Mouse (Mus musculus) adrenal gland, adult 2 months (tissue): Measurements from ENCODE around the gene Inka1. TPM values are rescaled to one million over a fixed set of nuclear protein-coding genes. Genes with fewer than 3 reads are reported as not detected.

Experiments
- DNase-seq: peaks from one replicate; pipeline ENCODE4 v3.0.0; 2021
- polyA plus RNA-seq: library from polyadenylated mRNA; depleted of rRNA; stranded (reverse); fragments of >200 nt; gene quantifications from 2 replicates; pipeline ENCODE4 v1.2.3, GENCODE M21; 2012
- total RNA-seq, 2 experiments: library from RNA; stranded (reverse); gene quantifications; 2 replicates each; pipeline ENCODE4 v1.2.3; 2021

The Inka1 gene
- total and polyA plus RNA-seq, 3 experiments: 2.4 to 11.6 (median 7.8) TPM

DNA sequence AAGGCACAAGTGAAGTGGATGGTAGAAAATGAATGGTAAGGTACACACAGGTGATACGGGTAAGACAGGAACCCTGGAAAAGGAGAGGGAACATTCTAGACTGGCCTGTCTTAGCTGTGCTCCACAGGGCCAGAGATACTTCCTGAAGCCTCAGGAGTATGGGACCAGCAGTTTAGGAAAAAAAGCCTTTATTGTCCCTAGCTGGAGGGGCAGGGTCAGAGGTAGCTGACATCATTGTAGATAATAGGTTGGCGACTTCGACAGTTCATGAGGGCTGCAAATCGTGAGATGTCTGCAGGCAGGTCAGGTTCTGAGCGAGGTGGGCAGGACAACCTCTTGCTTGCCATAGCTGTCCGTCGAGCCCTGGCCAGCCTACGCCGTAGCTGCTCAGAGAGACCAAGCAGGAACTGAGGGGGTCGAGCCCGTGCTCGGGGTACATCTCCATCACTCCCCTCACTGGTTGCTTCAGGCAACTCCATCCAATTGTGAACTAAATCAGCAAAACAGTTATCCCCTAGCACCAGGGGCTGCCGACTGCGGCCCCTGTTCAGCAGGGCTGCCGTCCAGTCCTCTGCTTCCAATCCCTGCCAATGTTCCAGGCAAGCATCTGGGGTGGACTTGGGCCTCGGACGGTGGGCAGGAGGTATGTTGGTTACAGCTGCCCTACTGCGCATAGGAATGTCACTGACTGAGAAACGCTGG lies 1.5 kb downstream of the Inka1 start:
- no peak for DNase-seq

DNA sequence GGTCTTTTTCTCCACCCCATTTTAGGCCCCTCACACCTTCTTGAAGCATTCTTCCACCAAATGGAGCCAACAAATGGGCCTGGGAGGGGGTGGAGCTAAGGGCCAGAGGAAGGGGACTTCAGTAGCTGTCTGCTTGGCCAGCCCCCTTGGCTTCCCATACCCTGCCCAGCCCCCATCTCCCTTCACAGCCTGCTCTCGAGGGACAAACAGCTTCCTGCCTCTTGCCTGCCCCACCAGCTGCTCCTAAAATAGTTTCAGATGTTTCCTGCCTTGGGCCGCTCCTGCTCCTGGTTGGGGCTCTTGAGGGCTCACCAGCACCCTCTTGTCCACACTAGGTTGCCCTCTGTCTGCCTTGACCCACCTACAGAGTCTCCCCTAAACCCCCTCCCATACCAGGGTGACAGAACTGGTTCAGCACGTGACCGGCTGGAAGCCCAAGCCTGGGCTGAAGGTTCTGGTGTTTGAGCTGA lies 2.2 kb downstream of the Inka1 start:
- DNase-seq: peak; percentile 83

DNA sequence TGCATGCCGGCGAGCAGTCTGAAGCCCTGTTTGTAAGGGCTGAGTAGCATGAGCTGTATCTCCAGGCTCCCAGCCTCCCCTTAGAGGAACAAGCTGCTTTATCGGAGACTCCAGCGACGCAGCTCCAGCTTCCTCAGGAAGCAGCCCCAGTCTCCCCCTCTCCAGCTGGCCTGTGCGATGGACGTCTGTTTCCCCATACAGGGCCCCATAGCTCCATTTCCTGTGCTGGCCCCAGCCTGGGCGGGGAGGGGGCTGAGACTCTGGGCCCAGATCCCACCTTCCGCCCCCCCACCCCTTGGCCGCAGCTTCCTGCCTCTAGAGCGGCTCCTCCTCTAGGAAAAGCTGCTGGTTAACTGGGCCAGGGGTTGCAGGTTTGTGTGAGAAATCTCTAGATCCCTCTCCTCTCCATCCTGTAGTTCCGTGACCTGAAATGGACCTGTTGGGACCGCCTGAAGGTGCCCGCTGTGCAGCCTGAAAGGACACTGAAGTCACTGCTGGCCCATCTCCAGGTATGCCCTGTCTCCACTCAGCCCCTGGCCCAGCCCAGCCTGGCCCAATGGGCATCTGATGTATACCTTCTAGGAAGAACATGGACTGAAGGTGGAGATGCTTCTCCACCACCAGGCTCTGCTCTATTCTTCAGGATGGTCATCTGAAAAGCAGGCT lies 2.9 kb downstream of the Inka1 start, which contains the start of gene Gm20661:
Gene Gm20661 (plus strand): TSS at position 378 of the 666 bp plus-strand sequence.
- DNase-seq: peak; percentile 75

DNA sequence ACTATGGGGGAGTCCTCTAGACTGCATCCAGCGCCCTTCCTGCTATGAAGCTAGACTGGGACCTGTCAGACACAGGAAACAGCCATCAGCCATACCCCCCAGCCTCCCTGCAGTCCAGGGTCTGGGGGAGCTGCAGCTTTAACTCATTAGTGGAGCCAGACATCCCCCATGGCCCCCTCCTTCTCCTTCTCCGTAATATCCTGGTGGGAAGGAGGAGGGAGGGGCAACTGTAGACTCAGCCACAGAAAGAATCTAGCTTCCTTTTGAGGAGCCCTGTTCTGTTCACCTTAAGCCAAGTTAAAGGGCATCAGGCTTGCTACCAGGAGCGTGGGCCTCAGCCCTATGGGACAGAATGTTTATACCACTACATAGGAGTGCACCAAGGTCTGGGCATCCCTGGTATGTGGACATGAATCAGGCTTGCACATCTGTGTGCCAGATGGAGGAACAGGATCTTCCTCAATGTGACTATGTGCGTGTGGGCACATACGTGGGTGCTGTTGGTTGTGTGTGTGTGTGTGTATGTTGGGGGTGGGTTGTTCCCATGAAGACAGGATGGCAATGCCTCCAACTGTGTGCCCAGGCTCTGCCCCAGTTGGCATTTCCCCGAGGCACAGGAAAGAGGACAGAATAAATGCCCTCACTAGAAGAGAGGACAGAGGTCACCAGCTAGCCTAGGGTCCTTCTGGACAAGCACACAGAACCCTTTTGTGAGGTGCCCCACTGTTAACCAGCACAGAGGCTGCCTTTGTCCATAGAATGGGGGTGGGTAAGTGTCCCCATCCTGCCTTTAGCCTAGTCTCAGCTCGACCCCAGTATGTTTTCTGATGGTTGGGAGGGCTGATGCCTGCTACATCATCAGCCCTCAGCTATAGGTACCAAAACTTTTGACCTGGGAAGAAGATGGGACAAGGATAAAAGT lies 3.7 kb downstream of the Inka1 start:
- no peak for DNase-seq

DNA sequence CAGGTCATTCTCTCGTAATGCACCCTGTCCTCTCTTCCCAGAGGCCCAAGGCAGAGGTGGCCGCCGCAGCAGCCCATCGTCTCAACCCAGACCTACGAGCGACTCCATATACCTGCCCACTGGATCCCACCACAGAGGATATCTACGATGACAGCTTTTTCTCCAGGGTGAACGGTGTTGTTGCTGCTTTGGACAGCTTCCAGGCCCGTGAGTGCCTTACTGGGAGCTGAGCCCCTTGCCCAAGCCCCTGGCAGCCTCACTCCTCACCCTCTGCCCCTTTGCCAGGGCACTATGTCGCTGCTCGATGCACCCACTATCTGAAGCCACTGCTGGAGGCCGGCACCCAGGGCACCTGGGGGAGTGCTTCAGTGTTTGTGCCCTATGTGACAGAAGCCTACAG lies 6.9 kb downstream of the Inka1 start:
- no peak for DNase-seq

DNA sequence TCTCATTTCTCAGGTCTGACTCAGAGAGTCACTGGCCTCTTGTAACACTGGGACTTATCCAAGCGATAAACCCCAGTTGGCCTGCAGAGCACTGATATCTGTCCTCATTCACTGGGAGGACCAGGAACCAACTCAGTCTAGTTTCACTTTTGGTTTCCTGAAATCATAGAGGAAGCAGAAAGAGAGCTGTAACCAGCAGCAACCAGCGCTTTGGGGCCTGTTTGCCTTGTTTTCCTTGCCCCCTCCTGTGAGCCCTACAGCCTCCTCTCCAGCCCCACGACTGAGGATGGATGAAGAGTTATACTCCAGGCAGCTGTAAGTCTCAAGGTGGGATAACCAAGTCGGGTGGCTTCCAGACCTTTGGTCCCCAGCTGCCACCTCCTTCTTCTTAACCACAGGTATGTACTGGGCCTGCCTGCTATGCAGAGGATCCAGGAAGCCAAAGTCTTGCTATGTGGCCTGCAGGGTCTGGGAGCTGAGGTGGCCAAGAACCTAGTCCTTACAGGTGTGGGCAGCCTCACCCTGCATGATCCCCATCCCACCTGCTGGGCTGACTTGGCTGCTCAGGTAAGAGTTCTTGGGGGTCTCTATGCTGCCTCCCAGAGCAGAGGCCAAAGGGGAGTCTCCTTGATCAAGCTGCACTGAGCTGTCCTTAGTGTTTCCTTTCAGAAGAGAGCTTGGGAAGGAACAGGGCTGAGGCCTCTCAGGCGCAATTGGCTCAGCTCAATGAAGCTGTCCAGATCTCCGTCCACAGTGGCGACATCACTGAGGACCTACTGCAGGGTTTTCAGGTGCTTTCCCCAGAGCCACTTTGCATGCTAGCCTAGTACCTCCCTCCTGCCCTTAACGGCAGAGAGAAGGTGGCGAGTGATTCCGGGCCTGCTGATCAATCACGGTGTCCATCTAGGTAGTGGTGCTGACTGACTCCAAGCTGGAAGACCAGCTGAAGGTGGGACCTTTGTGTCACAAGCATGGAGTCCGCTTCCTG lies 10.0 kb downstream of the Inka1 start, which contains the start of gene Uba7:
Gene Uba7 (plus strand): TSS at position 107 of the 988 bp plus-strand sequence.
- no peak for DNase-seq

DNA sequence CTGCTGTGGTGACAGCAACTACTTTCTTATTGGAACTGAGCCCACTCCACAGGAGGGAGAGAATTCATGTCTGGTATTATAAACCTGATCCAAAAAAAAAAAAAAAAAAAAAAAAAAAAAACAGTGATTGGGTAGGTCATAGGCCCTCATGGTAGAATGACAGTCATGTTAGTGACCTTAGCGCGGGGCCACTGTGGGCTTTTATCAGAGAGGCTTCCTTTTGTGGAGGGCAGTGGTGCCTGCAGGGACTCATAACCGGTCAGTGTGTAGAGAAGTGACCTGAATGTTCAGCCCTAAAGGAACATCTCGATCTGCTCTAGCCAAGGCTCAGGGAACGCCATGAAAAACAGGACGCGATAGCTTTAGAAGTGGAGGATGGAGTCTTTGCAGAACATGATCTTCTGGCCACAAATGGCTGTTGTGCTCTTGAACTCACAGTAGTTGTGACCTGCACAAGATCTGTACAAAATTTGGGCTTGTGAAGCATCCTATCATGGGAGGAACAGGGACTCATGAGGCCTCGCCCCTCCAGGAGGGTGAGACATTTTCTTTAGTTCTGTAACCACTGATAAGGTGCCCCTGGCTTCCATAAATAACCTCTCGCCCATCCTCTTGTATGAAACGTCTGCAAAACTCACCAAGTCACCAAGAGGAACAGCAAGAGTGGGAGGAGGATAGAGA lies 11.0 kb downstream of the Inka1 start:
- no peak for DNase-seq

DNA sequence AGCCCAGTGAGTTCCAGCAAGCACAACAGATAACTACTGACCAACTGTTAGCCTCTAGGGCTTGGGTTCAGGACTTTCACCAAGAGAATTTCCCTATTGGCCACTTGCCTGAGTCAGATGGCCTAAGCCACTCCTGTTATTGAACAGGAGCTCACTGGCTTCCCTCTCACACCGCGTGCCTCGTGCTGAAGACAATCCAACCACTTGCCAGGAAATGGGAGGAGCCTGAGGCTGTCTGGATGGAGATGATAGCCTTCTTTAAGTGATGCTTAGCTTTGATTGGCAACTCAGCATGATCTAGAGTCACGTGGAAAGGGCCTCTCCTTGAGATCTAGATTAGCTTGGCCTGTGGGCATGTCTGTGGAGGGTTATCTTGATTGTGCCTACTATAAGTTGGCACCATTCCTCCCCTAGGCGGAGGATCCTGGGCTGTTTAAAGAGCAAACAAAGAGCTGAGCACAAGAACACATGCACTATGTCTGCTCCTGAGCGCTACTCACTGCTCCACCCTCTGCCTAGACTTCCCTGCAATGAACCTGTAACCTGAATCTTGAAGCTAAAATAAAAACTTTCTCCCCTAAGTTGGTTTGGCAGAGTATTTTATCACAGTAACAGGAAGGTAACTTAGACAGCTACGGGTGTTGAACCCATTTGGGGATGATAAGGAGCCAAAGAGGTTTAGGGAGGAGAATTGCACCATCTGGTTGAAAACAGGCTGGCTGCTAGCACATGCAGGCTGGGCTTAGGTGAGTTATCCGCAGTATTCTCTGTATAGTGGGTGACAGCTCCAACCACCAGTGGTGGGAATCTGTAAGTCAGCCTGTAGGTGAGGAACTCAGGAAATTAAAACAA lies 13.8 kb downstream of the Inka1 start:
- no peak for DNase-seq

DNA sequence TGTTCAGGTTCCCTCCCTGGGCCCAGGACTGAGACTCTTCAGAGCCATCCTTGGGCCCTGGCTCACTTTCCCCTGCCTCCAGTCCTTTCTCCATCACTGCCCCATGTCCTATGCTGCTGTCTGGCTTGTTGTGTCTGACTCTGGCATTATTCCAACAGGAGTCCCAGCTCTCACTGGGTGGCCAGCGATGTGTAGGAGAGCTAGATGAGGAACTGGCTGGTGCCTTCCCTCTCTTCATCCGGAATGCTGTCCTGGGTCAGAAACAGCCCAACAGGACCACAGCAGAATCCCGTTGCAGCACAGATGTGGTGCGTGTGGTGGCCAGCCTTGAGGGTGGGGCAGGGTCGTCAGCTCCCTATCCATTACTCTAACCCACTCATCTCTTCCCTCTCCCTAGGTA lies 15.4 kb downstream of the Inka1 start:
- DNase-seq: no peak

DNA sequence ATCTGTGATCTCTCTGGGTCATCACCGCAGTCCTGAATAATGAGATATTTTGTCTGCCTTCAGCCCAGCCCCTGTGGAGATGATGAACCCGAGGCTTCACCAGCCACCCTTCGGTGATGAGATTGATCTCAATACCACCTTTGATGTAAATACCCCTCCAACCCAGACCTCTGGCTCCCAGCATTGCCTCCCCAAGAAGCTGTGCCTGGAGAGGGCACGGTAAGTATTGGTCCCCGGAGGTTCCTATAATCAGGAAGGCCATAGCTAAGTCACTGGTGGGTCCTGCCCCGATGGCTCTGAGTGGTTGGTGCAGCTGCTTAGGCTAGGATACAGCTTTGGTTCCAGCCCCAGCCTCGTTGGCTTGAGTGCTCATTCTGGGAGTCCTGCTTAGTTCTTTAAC lies 17.1 kb downstream of the Inka1 start:
- DNase-seq: no peak

DNA sequence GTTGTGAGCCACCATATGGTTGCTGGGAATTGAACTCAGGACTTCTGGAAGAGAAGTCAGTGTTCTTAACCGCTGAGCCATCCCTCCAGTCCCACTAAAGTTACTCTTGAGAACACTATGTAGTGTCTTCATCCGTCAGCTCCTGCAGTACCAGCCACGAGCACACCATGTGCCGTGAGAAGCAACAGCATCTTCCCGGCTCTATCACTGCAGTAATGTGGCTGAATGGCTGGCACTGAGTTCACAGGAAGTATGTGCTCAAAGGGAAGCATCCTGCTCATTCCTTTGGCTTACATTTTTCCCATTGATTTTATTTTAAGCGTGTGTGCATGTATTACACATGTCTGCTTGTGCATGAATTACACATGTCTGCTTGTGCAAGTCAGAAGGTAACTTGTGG lies 18.2 kb downstream of the Inka1 start:
- no peak for DNase-seq

DNA sequence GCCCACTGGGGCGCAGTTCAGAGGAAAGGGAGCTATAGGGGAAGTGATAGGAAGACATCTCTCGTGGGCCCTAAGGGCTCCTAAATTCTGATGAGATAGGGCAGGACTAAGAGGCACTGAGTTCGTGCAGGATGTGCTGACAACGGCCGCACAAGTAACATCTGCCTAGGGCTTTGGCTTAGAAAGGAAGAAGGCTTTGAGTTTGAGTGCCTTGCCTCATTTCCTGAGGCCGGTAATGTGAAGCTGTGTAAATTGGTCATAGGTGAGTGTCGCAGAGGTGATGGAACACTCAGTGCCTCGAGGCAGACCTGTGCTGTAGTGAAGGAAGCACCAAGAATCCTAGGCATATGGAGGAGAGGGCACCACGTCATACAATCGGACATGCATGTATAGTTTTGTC lies 19.0 kb downstream of the Inka1 start:
- no peak for DNase-seq

DNA sequence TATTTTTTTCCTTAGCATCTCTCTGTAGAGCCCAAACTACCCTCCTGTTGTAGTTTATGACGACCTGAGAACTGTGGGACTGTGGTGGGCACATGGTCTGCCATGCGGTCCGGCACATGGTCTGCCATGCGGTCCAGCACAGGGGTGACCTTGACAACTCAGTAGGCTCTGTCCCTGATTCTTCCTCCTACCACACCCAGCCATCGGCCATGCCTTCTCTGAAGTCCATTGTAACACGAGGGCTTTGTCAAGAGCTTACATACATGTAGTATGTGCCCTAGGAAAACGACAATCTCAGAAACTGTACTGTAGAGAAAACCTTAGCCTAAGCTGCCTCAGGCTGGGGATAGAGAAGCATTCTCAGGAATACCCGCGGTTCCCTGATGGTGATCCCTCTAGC lies 21.0 kb downstream of the Inka1 start:
- no peak for DNase-seq

DNA sequence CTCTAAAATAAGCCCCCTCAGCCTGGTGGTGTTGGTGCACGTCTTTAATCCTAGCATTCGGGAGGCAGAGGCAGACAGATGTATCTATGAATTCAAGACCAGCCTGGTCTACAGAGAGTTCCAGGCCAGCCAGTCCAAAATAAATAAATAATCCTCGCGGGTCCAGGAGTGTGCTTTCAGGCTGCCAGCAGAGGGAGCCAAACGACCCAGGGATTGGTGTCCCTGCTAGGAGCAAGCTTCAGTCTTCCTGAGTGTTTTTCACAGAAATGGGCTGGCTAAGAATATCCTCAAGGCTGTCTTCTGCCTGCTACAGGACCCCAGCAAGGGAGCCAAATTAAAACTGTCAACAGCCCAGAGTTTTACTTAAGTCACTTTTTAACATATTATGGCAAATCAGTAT lies 22.0 kb downstream of the Inka1 start:
- peak; percentile 86 for DNase-seq

DNA sequence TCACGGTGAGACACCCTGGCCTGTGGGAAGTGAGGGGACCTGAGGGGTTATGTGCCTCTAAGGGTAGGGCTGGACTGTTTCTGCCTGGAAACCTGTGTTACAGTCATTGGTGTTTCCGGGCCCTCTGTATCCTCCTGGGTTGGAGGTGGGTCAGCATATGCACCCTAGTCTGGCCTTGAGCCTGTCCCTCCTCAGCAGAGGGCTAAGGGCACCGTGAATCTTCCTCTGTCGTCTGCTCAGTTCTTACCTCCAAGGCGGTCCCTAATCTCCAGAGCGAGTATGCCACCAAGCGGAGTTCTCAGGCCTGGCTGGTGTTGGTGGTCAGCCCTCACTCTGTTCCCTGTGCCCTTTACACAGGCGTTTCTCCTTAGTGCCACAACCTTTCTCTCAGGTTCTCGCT lies 22.8 kb downstream of the Inka1 start:
- DNase-seq: no peak

DNA sequence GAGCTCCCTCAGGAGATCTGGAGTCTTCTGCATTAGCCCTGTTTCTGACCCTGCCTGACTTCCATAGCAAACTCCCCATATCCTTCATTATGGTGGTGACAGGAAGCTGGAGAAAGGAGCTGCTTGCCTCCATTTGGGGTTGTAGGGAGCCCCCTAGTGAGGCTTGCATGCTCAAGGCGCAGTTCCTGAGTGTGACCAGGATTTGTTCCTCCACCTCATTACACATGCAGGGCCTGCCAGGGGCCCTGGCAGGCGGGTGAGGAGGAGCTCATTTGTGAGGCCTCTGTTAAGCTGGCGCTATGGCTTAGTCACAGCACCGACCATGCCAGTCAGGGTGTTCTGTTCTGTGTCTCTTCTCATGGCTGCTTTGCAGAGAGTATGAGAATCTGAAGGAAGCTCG lies 23.8 kb downstream of the Inka1 start:
- no peak for DNase-seq

DNA sequence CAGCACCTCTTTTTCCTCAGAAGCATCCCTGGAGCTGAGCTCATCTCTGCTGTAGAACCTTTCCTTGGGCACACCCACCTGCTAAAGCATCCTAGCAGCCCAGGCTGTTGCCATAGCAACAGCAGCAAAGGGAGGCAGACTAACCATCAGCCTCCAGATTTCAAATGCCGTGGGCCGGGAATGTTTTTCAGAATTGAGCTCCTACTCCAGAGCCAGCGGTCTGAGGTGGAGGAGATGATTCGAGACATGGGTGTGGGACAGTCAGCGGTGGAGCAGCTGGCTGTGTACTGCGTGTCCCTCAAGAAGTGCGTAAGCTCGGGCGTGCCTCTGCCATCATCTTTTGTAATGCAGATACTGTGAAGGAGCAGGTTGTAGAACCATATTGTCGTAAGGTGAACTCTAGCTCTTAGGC lies 24.3 kb downstream of the Inka1 start:
- no peak for DNase-seq

DNA sequence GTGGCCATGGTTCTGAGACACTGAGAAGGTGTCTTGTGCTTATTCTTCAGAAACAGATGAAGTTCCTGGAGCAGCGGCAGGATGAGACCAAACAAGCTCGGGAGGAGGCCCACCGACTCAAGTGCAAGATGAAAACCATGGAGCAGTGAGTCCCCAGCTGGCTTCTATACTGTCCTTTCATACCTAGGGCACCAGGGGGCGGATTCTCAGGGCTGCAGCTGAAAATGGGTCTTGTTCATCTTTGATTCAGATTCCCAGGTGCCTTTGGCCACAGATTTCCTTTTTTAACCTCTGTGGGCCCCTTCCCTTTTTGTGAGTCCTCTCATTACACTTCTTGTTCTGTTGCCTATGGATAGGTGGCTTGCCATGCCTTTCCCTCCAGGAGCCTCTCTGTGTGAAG lies 24.8 kb downstream of the Inka1 start:
- no peak for DNase-seq

DNA sequence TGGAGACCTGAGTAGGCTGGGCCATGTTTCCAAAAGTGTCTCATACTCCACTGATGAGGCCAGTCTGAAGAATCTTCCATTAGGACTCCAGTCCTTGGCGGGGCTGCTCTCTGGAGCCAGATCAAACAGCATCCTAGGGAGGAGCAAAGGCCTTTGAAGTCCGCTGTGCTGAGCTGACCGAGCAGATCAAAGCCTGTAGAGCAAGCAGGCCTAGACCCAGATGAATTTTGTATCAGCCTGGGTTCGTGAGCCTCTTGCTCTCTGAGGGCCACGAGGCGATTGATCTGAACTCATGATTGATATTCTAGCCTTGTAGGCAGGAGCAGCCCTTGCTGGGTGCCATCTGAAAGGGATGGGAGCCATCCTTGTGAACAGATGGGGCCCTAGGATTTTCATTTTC lies 25.8 kb downstream of the Inka1 start:
- peak; percentile 71 for DNase-seq

DNA sequence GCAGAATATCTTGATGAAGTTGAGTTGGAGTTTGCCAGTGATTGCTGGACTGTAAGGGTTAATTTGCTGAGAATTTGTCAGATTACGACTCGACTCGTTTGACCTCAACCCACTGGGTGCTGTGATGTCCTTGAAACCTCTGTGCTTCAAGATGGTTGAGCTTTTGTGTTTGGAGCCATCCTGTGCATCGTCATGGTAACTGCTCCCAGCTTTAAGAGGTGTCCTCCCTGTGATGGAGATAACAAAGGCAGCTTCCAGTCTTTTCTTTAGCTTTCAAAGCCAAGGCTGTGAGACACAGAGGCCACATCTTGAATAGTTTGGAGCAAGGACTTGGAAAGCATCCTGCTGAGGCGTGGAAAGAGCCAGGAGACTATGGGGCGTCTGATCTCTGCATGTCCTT lies 28.5 kb downstream of the Inka1 start:
- DNase-seq: no peak
